In the genomic region with DNA sequence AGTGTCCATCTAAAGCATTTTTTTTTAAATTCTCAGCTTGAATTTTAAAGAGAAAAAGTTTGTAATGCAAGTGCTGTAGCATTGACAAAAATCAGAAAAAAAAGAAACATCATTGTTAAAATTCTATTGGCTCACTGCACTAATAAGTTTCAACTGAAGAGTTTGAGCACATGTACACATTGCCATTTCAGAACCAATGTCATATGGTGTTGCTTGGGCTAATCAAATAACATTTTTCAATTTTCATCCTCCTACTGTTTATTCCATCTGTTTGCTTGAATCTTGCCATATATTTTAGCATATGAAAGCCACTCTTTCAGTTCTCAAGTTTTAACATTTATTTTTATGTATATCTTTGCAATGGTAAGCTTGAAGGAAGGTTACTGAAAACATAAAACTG, we compare ENCODE assay signal across 20 mouse cellular contexts.
DNase-seq lines count a peak whose midpoint lies in the region; ATAC-seq and TF ChIP-seq lines count a peak whose summit lies in the region.
"Had no signal": no experiment of that assay in that cellular context is flagged by ENCODE, and none has a peak within 500 bp of the region (broad histone marks: within the 10 kb centered on the region; RNA-seq: fewer than 3 reads in every experiment).

No protein-coding gene starts in this region.

- H3K36me3 ChIP-seq in forebrain, embryonic 14.5 days (ENCODE audit: control insufficient read depth, insufficient read depth, low read length): no peaks in the 10 kb centered on the region
- no peaks in the 10 kb centered on the region for H3K36me3 ChIP-seq in forebrain, embryonic 11.5 days (ENCODE audit: control insufficient read depth, insufficient read depth, low read length)
- no peaks in the 10 kb centered on the region for H3K36me3 ChIP-seq in forebrain, postnatal 0 days (ENCODE audit: insufficient read depth)
- no peaks in the 10 kb centered on the region for H3K36me3 ChIP-seq in hindbrain, embryonic 10.5 days
- H3K36me3 ChIP-seq: embryonic facial prominence, embryonic 13.5 days; embryonic facial prominence, embryonic 15.5 days had no signal

- no peaks in the 10 kb centered on the region for H3K27me3 ChIP-seq in forebrain, embryonic 14.5 days (replicated peaks; ENCODE audit: control insufficient read depth, insufficient read depth, low read length)
- no peaks in the 10 kb centered on the region for H3K27me3 ChIP-seq in forebrain, embryonic 11.5 days (ENCODE audit: control insufficient read depth, insufficient read depth, low read length)
- H3K27me3 ChIP-seq in forebrain, postnatal 0 days (ENCODE audit: insufficient read depth, low read length): no peaks in the 10 kb centered on the region
- H3K27me3 ChIP-seq in hindbrain, embryonic 10.5 days (ENCODE audit: insufficient read depth, poor library complexity, severe bottlenecking): no peaks in the 10 kb centered on the region
- H3K27me3 ChIP-seq: embryonic facial prominence, embryonic 13.5 days; embryonic facial prominence, embryonic 15.5 days had no signal

- no peak overlapping the region for H3K4me3 ChIP-seq in forebrain, embryonic 14.5 days (ENCODE audit: low read depth, low read length)
- H3K4me3 ChIP-seq in forebrain, embryonic 11.5 days (ENCODE audit: low read depth, low read length): no peak overlapping the region
- no peak overlapping the region for H3K4me3 ChIP-seq in forebrain, postnatal 0 days (ENCODE audit: low read depth, low read length)
- no peak overlapping the region for H3K4me3 ChIP-seq in hindbrain, embryonic 10.5 days
- H3K4me3 ChIP-seq: embryonic facial prominence, embryonic 13.5 days; embryonic facial prominence, embryonic 15.5 days; erythroblast, embryonic 14.5 days had no signal

- no peak overlapping the region for H3K4me2 ChIP-seq in forebrain, embryonic 14.5 days (ENCODE audit: low read length)
- no peak overlapping the region for H3K4me2 ChIP-seq in forebrain, embryonic 11.5 days (ENCODE audit: low read depth, low read length, severe bottlenecking)
- no peak overlapping the region for H3K4me2 ChIP-seq in forebrain, postnatal 0 days (ENCODE audit: low read depth)
- H3K4me2 ChIP-seq: embryonic facial prominence, embryonic 13.5 days; embryonic facial prominence, embryonic 15.5 days had no signal

- TF ChIP-seq CTCF in brain, embryonic 14.5 days (IDR thresholded peaks at IDR 0.05; ENCODE audit: borderline replicate concordance, extremely low read depth, insufficient read depth, insufficient read length): no peak
- no peak for TF ChIP-seq CTCF in forebrain, postnatal 0 days (IDR thresholded peaks at IDR 0.05; ENCODE audit: low read depth)

- H3K9ac ChIP-seq in forebrain, embryonic 14.5 days (ENCODE audit: low read length): no peak overlapping the region
- no peak overlapping the region for H3K9ac ChIP-seq in forebrain, embryonic 11.5 days (ENCODE audit: low read length)
- no peak overlapping the region for H3K9ac ChIP-seq in forebrain, postnatal 0 days
- H3K9ac ChIP-seq: embryonic facial prominence, embryonic 13.5 days; embryonic facial prominence, embryonic 15.5 days had no signal

- peak; percentile 50 for DNase-seq in forebrain, embryonic 14.5 days (ENCODE audit: low spot score)
- DNase-seq in forebrain, embryonic 11.5 days (ENCODE audit: low spot score): no peak
- peak; percentile 58 for DNase-seq in brain, embryonic 14.5 days (ENCODE audit: low read depth)
- DNase-seq in brain, embryonic 18.5 days (ENCODE audit: low read depth, low spot score): peak; percentile 40
- peak; percentile 6 for DNase-seq in forebrain, postnatal 0 days
- no peak for DNase-seq in hindbrain, embryonic 10.5 days (ENCODE audit: low spot score)
- DNase-seq in ovary, postnatal 10 days (ENCODE audit: low spot score): no peak
- DNase-seq: adrenal gland, adult 2 months; adrenal gland, postnatal 10 days; adrenal gland, postnatal 25 days; cerebellum, adult 11 months; cerebellum, adult 18-20 months; cerebellum, adult 8-10 months; cerebellum, adult 9-11 months; cerebellum, postnatal 14 days; cerebellum, postnatal 36 days; embryo, embryonic 11 days had no signal

- no peak overlapping the region for H3K27ac ChIP-seq in forebrain, embryonic 14.5 days (ENCODE audit: low read depth, low read length)
- no peak overlapping the region for H3K27ac ChIP-seq in forebrain, embryonic 11.5 days (ENCODE audit: low read depth, low read length)
- no peak overlapping the region for H3K27ac ChIP-seq in forebrain, postnatal 0 days (ENCODE audit: low read depth, low read length)
- no peak overlapping the region for H3K27ac ChIP-seq in hindbrain, embryonic 10.5 days
- H3K27ac ChIP-seq: embryonic facial prominence, embryonic 13.5 days; embryonic facial prominence, embryonic 15.5 days had no signal

- H3K9me3 ChIP-seq in forebrain, embryonic 14.5 days (replicated peaks; ENCODE audit: control insufficient read depth, low read length): no peaks in the 10 kb centered on the region
- no peaks in the 10 kb centered on the region for H3K9me3 ChIP-seq in forebrain, embryonic 11.5 days (ENCODE audit: control insufficient read depth, low read length)
- H3K9me3 ChIP-seq in forebrain, postnatal 0 days (ENCODE audit: low read length): no peaks in the 10 kb centered on the region
- no peaks in the 10 kb centered on the region for H3K9me3 ChIP-seq in hindbrain, embryonic 10.5 days
- H3K9me3 ChIP-seq: embryonic facial prominence, embryonic 13.5 days; embryonic facial prominence, embryonic 15.5 days had no signal

- no peak for ATAC-seq in forebrain, embryonic 14.5 days
- no peak for ATAC-seq in forebrain, embryonic 11.5 days (replicated peaks; ENCODE audit: low FRiP score)
- ATAC-seq in forebrain, postnatal 0 days: peak; percentile 43

- no peak for TF ChIP-seq POLR2A in brain, embryonic 14.5 days (IDR thresholded peaks at IDR 0.05; ENCODE audit: borderline replicate concordance, extremely low read depth, insufficient read depth, insufficient read length, poor library complexity, severe bottlenecking)

- H3K4me1 ChIP-seq in forebrain, embryonic 14.5 days (ENCODE audit: control insufficient read depth, insufficient read depth, low read length): no peaks in the 10 kb centered on the region
- H3K4me1 ChIP-seq in forebrain, embryonic 11.5 days (replicated peaks; ENCODE audit: control insufficient read depth, insufficient read depth, low read length): no peaks in the 10 kb centered on the region
- no peaks in the 10 kb centered on the region for H3K4me1 ChIP-seq in forebrain, postnatal 0 days (ENCODE audit: insufficient read depth)
- no peaks in the 10 kb centered on the region for H3K4me1 ChIP-seq in hindbrain, embryonic 10.5 days (replicated peaks)
- H3K4me1 ChIP-seq: embryonic facial prominence, embryonic 13.5 days; embryonic facial prominence, embryonic 15.5 days had no signal

Comparison
In these comparisons a context has a peak if more than half of its experiments do, and no peak if none do; other contexts are left out.
1. DNase-seq: peak in forebrain, embryonic 14.5 days (single experiment), brain, embryonic 14.5 days (single experiment), brain, embryonic 18.5 days (single experiment) and forebrain, postnatal 0 days (single experiment); none in forebrain, embryonic 11.5 days (single experiment), hindbrain, embryonic 10.5 days (single experiment) and ovary, postnatal 10 days (single experiment).